Mouse (Mus musculus) small intestine, adult 2 months (tissue): ENCODE measurements around the gene Fgf18. TPM values are rescaled to one million over a fixed set of nuclear protein-coding genes. Genes with fewer than 3 reads are reported as not detected.

Experiments used
- H3K27ac ChIP-seq: fragments of 200-500 bp; 2 replicates; pipeline ENCODE4 v1.5.1; 2012; ENCODE audit warnings: low read depth, low read length, control low read depth, inconsistent platforms; ENCODE audit not compliant: insufficient read depth
- H3K27me3 ChIP-seq: fragments of 200-500 bp; 2 replicates; pipeline ENCODE4 v1.6.1; 2012; ENCODE audit warnings: mild to moderate bottlenecking, moderate library complexity, low read length, inconsistent platforms; ENCODE audit not compliant: control insufficient read depth, insufficient read depth
- H3K36me3 ChIP-seq: fragments of 200-500 bp; 2 replicates; pipeline ENCODE4 v1.6.1; 2012; ENCODE audit warnings: mild to moderate bottlenecking, low read length, control low read depth, inconsistent platforms; ENCODE audit not compliant: control insufficient read depth, insufficient read depth
- H3K4me1 ChIP-seq: fragments of 200-500 bp; 2 replicates; pipeline ENCODE4 v1.6.1; 2012; ENCODE audit warnings: low read length, inconsistent platforms, mixed read lengths; ENCODE audit not compliant: control insufficient read depth, insufficient read depth, insufficient read length
- H3K4me3 ChIP-seq: fragments of 200-500 bp; 2 replicates; pipeline ENCODE4 v1.5.1; 2012; ENCODE audit warnings: low read depth, mild to moderate bottlenecking, control low read depth, inconsistent platforms, low read length, moderate library complexity
- CTCF ChIP-seq: fragments of 200-500 bp; IDR thresholded peaks from 2 replicates; pipeline ENCODE4 v1.5.1; 2012; ENCODE audit warnings: low read depth, mild to moderate bottlenecking, control low read depth, inconsistent platforms, low read length, moderate library complexity, mixed read lengths; ENCODE audit not compliant: insufficient replicate concordance, insufficient read length; ENCODE audit errors: extremely low read depth
- POLR2A ChIP-seq: fragments of 200-500 bp; IDR thresholded peaks from 2 replicates; pipeline ENCODE4 v1.6.1; 2012; ENCODE audit warnings: low read depth, mild to moderate bottlenecking, control low read depth, inconsistent platforms, low read length, moderate library complexity
- WGBS: fragments of 180-500 bp; shearing (Covaris S2); methylation state at CpG from one replicate; pipeline ENCODE4 v1.1.7; 2018; 5-methylcytosine and 5-hydroxymethylcytosine counted together
- polyA plus RNA-seq: library from polyadenylated mRNA; depleted of rRNA; stranded (reverse); fragments of >200 nt; gene quantifications from 2 replicates; pipeline ENCODE4 v1.2.3, GENCODE M21; 2012

The Fgf18 gene
- polyA plus RNA-seq, 1 experiment = not detected

GRCm38 (mm10) chr11:33132619-33133338 lies 14.4 kb downstream of the Fgf18 start:
- Histone ChIP-seq H3K4me3 (no peak overlapping the region), H3K27me3 (no peaks in the 10 kb centered on the region), H3K27ac (no peak overlapping the region), H3K36me3 (no peaks in the 10 kb centered on the region), H3K4me1 (no peaks in the 10 kb centered on the region)
- 62% methylated on average over 8 of the region's 8 CpGs for WGBS
- no peak for TF ChIP-seq CTCF
- no peak for TF ChIP-seq POLR2A

- no peak overlapping the region for H3K27ac ChIP-seq
- H3K4me3 ChIP-seq = no peak overlapping the region
- H3K36me3 ChIP-seq = no peaks in the 10 kb centered on the region
- H3K4me1 ChIP-seq = peaks cover 3% of the 10 kb centered on the region
- peaks cover 8% of the 10 kb centered on the region for H3K27me3 ChIP-seq
- no peak for TF ChIP-seq POLR2A
- no peak for TF ChIP-seq CTCF
Measured at GRCm38 (mm10) chr11:33127058-33127457, 20.1 kb downstream of the Fgf18 start.

DNA sequence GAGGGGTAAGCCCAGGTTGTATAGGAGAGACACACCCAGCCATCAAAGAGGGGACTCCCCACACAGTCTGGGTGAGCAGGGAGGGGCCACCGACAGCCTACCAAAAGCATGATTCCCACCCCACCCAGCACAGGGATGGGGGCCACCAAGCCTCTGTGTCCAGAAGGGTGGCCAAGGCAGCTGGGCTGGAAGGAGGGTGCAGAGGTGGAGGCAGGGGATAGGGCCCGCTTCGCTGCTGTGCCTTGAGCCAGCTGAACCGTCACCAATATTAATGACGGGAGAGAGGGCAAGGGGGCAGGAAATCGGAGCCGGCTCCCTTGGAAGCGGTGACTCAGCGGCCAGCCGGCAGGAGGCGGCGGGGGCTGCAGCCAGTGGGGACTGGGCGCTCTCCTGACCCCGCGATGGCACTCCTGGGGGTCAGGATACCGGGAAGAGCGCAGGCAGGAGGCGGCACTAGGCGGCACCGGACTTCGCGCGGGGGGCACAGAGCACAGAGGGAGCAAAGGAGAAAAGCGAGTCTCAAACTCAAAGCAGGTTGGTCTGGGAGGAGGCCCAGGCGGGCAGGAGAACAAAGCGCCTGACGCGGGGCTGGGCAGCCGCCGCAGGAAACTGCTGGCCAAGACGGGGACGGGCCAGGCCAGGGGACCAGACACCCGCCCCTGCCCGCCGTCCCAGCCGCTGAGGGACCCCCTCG lies 24.5 kb downstream of the Fgf18 start:
- H3K4me3 ChIP-seq = peak overlapping the region; percentile 33
- H3K36me3 ChIP-seq = no peaks in the 10 kb centered on the region
- no peak overlapping the region for H3K27ac ChIP-seq
- no peak for TF ChIP-seq POLR2A
- TF ChIP-seq CTCF = no peak
- peaks cover 3% of the 10 kb centered on the region for H3K4me1 ChIP-seq
- peaks cover 8% of the 10 kb centered on the region for H3K27me3 ChIP-seq
- 2% methylated on average over 37 of the region's 37 CpGs for WGBS

- TF ChIP-seq POLR2A (no peak), CTCF (no peak)
Measured at GRCm38 (mm10) chr11:33119556-33119955, 27.6 kb downstream of the Fgf18 start.

GRCm38 (mm10) chr11:33119116-33119515 lies 28.1 kb downstream of the Fgf18 start:
- no peaks in the 10 kb centered on the region for H3K36me3 ChIP-seq
- no peak for TF ChIP-seq CTCF
- no peak for TF ChIP-seq POLR2A
- no peak overlapping the region for H3K27ac ChIP-seq
- peaks cover 3% of the 10 kb centered on the region for H3K4me1 ChIP-seq
- H3K27me3 ChIP-seq = peaks cover 8% of the 10 kb centered on the region
- 67% methylated on average over 7 of the region's 7 CpGs for whole genome bisulfite sequencing
- H3K4me3 ChIP-seq = no peak overlapping the region

More at GRCm38 (mm10) chr11:33119556-33119955, 27.6 kb downstream of the Fgf18 start:
- no peak overlapping the region for H3K4me3 ChIP-seq
- H3K27ac ChIP-seq = no peak overlapping the region
- H3K27me3 ChIP-seq = peaks cover 8% of the 10 kb centered on the region
- 74% methylated on average over 8 of the region's 8 CpGs for WGBS
- no peaks in the 10 kb centered on the region for H3K36me3 ChIP-seq
- H3K4me1 ChIP-seq = peaks cover 3% of the 10 kb centered on the region

DNA sequence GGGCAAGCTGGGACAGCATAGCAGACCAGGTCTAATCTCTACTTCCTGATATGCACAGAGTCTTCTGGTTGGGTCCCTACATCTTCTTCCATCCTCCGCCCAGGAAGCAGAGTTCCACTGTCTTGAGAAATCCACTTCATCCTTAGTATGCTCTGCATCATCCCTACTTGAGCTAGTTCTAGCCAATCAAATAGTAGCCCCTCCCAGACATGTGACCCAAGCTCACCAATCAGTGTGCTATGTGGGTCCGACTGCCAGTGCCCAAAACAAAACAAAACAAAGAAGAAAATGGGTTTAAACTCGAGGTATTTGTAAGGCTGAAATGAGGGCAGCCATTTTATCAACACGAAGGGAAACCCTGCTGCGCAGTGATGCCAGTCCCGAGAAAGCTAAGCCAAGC lies 28.7 kb downstream of the Fgf18 start:
- H3K4me3 ChIP-seq = no peak overlapping the region
- TF ChIP-seq POLR2A (no peak), CTCF (no peak)
- H3K27me3 ChIP-seq = peaks cover 8% of the 10 kb centered on the region
- no peak overlapping the region for H3K27ac ChIP-seq
- H3K4me1 ChIP-seq = peaks cover 3% of the 10 kb centered on the region
- WGBS = 62% methylated on average over 6 of the region's 6 CpGs
- H3K36me3 ChIP-seq = no peaks in the 10 kb centered on the region

DNA sequence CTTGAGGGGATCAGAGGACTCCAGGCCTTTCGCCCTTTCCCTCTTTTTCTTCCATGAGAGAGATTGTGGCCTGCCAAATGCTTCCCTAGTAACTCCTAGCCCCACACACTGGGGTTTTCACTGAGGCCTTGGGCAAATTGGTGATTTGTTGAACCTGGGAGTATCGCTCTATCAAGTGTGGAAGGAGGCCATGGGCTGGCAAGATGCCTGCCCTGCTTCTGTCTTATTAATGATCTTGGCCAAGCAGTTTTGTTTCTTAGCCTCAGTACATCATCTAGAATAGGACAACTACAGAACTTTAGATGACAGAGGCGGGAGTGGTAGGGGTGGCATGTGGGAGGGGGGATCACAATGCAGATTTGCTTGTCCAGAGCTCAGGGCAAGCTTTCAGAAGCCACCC lies 31.4 kb downstream of the Fgf18 start:
- WGBS = 84% methylated on average over 3 of the region's 3 CpGs
- H3K4me1 ChIP-seq = no peaks in the 10 kb centered on the region
- H3K36me3 ChIP-seq = no peaks in the 10 kb centered on the region
- no peak overlapping the region for H3K27ac ChIP-seq
- TF ChIP-seq POLR2A = no peak
- TF ChIP-seq CTCF = no peak
- no peaks in the 10 kb centered on the region for H3K27me3 ChIP-seq
- H3K4me3 ChIP-seq = no peak overlapping the region
